Comparison of ENCODE assay signal across 8 mouse cellular contexts in genomic region chr15:11995815-11996201, GRCm38 (mm10). TPM values are rescaled to one million over a fixed set of nuclear protein-coding genes. Genes with fewer than 3 reads are reported as not detected.
DNase-seq lines count a peak whose midpoint lies in the region; ATAC-seq lines count a peak whose summit lies in the region.

No protein-coding gene starts in this region.

- peak overlapping the region; percentile 65 for H3K27ac ChIP-seq in embryonic facial prominence, embryonic 11.5 days (replicated peaks; ENCODE audit: low read depth, low read length)
- H3K27ac ChIP-seq in midbrain, embryonic 12.5 days (replicated peaks) = peak overlapping the region; percentile 89

- no peaks in the 10 kb centered on the region for H3K27me3 ChIP-seq in embryonic facial prominence, embryonic 11.5 days (ENCODE audit: control insufficient read depth, insufficient read depth, low read length)
- no peaks in the 10 kb centered on the region for H3K27me3 ChIP-seq in midbrain, embryonic 12.5 days

- peak overlapping the region; percentile 95 for H3K9ac ChIP-seq in embryonic facial prominence, embryonic 11.5 days (replicated peaks; ENCODE audit: low read length)
- peak overlapping the region; percentile 95 for H3K9ac ChIP-seq in midbrain, embryonic 12.5 days (replicated peaks)

- no peaks in the 10 kb centered on the region for H3K36me3 ChIP-seq in embryonic facial prominence, embryonic 11.5 days (replicated peaks; ENCODE audit: control insufficient read depth, insufficient read depth, low read depth, low read length)
- H3K36me3 ChIP-seq in midbrain, embryonic 12.5 days = peaks cover 17% of the 10 kb centered on the region

- H3K9me3 ChIP-seq in embryonic facial prominence, embryonic 11.5 days (replicated peaks; ENCODE audit: control insufficient read depth, low read length) = no peaks in the 10 kb centered on the region
- H3K9me3 ChIP-seq in midbrain, embryonic 12.5 days = no peaks in the 10 kb centered on the region

- peak overlapping the region; percentile 100 for H3K4me3 ChIP-seq in embryonic facial prominence, embryonic 11.5 days (ENCODE audit: low read depth, low read length)
- peak overlapping the region; percentile 80 for H3K4me3 ChIP-seq in midbrain, embryonic 12.5 days

- peak; percentile 96 for ATAC-seq in embryonic facial prominence, embryonic 11.5 days (replicated peaks; ENCODE audit: insufficient number of reproducible peaks, low FRiP score, low TSS enrichment, low read depth)
- ATAC-seq in midbrain, embryonic 12.5 days (ENCODE audit: low FRiP score, low read depth) = peak; percentile 100

- no peaks in the 10 kb centered on the region for H3K4me1 ChIP-seq in embryonic facial prominence, embryonic 11.5 days (ENCODE audit: control insufficient read depth, insufficient read depth, low read length)
- peaks cover 19% of the 10 kb centered on the region for H3K4me1 ChIP-seq in midbrain, embryonic 12.5 days

- peak; percentile 94 for DNase-seq in 3134 (ENCODE audit: extremely low read depth, insufficient read length, low spot score)
- DNase-seq in adrenal gland, postnatal 25 days = peak; percentile 93
- peak; percentile 97 for DNase-seq in embryonic facial prominence, embryonic 11.5 days (ENCODE audit: low spot score)
- DNase-seq in heart, adult 11 months = peak; percentile 99
- peak; percentile 91 for DNase-seq in kidney, adult 11 months
- DNase-seq in left cerebral cortex, postnatal 4 days = peak; percentile 96
- peak; percentile 92 for DNase-seq in skeletal muscle tissue, adult 2 months (ENCODE audit: low read depth, low spot score)

- H3K4me2 ChIP-seq in embryonic facial prominence, embryonic 11.5 days (ENCODE audit: low read depth, low read length) = peak overlapping the region; percentile 77
- H3K4me2 ChIP-seq in midbrain, embryonic 12.5 days (replicated peaks) = peak overlapping the region; percentile 65

- intact Hi-C loops in left cerebral cortex, postnatal 4 days (cut with DNase I) = loop anchor here (5.0 to 10.0 kb wide), 2 partner anchors 76 to 119 kb away; partner anchors contain the start of gene Zfr

- WGBS in embryonic facial prominence, embryonic 11.5 days = 0% methylated on average over 33 of the region's 33 CpGs
- under 1% methylated on average over 33 of the region's 33 CpGs for WGBS in midbrain, embryonic 12.5 days

RNA-seq across cellular contexts. Expression of gene Sub1, which starts 1.0 kb away (rescaled TPM):
- 206 and 209 TPM in 2 replicates for total RNA-seq in adrenal gland, postnatal 25 days (2021)
- polyA plus RNA-seq in embryonic facial prominence, embryonic 11.5 days (2014; fragmentation: Nextera tagmentation; extraction: Ambion mirVana) = 770 and 873 TPM in 2 replicates
- 100 to 1,000 TPM; 291 to 292 TPM for total RNA-seq in left cerebral cortex, postnatal 4 days (2021)
- polyA plus RNA-seq in midbrain, embryonic 12.5 days (2016; fragmentation: Nextera tagmentation; extraction: Ambion mirVana) = 641 and 665 TPM in 2 replicates

Comparison
In these comparisons a context has a peak if more than half of its experiments do, and no peak if none do; other contexts are left out.
1. Peak in every context shown above with its lines: DNase-seq, ATAC-seq, H3K4me3 ChIP-seq and H3K27ac ChIP-seq.